Mouse (Mus musculus) lung, postnatal 0 days (tissue): Measurements from ENCODE around the gene Churc1. TPM values are rescaled to one million over a fixed set of nuclear protein-coding genes. Genes with fewer than 3 reads are reported as not detected.

ENCODE experiments used
- ATAC-seq: fragments of 200-750 bp; cut with Nextera tagmentation; 2 replicates; pipeline ENCODE4 v1.8.0; 2017; ENCODE audit warnings: moderate library complexity
- DNase-seq: peaks from one replicate; pipeline ENCODE4 v3.0.0-alpha.2; 2016; ENCODE audit warnings: low spot score
- H3K27ac ChIP-seq: fragments of 300-500 bp; sonication (generic); 2 replicates; pipeline ENCODE4 v1.5.1; 2014; ENCODE audit warnings: antibody characterized with exemption, mild to moderate bottlenecking, low read length, mixed read lengths
- H3K27me3 ChIP-seq: fragments of 300-500 bp; sonication (generic); replicated peaks from 2 replicates; pipeline ENCODE4 v1.6.1; 2014; ENCODE audit warnings: low read length, mixed read lengths; ENCODE audit not compliant: insufficient read depth
- H3K36me3 ChIP-seq: fragments of 300-500 bp; sonication (generic); 2 replicates; pipeline ENCODE4 v1.6.1; 2014; ENCODE audit warnings: low read length, mixed read lengths; ENCODE audit not compliant: insufficient read depth
- H3K4me1 ChIP-seq: fragments of 300-500 bp; sonication (generic); 2 replicates; pipeline ENCODE4 v1.6.1; 2014; ENCODE audit warnings: antibody characterized with exemption, low read depth, low read length, mixed read lengths; ENCODE audit not compliant: insufficient read depth
- H3K4me2 ChIP-seq: fragments of 300-500 bp; sonication (generic); replicated peaks from 2 replicates; pipeline ENCODE4 v1.6.1; 2014; ENCODE audit warnings: low read depth, mild to moderate bottlenecking, low read length, moderate library complexity, mixed read lengths
- H3K4me3 ChIP-seq: fragments of 300-500 bp; sonication (generic); 2 replicates; pipeline ENCODE4 v1.5.1; 2014; ENCODE audit warnings: low read depth, low read length
- H3K9ac ChIP-seq: fragments of 300-500 bp; sonication (generic); replicated peaks from 2 replicates; pipeline ENCODE4 v1.6.1; 2014; ENCODE audit warnings: low read depth, mild to moderate bottlenecking
- H3K9me3 ChIP-seq: fragments of 300-500 bp; sonication (generic); 2 replicates; pipeline ENCODE4 v1.6.1; 2016; ENCODE audit warnings: low read length, mixed read lengths
- CTCF ChIP-seq: IDR thresholded peaks from 2 replicates; pipeline ENCODE4 v1.5.1; 2016; ENCODE audit warnings: antibody characterized with exemption, mild to moderate bottlenecking
- EP300 ChIP-seq: IDR thresholded peaks from 2 replicates; pipeline ENCODE4 v1.6.1; 2016; ENCODE audit warnings: antibody characterized with exemption, mild to moderate bottlenecking, control low read depth
- WGBS: fragments of 180-500 bp; shearing (Covaris S2); extraction: QIAGEN DNeasy Blood & Tissue Kit; methylation state at CpG from one replicate; pipeline ENCODE4 v1.1.7; 2014; 5-methylcytosine and 5-hydroxymethylcytosine counted together
- polyA plus RNA-seq: library from polyadenylated mRNA; unstranded; fragments of >200 nt; fragmentation: Nextera tagmentation; extraction: Ambion mirVana; gene quantifications from 2 replicates; pipeline ENCODE4 v1.2.1, GENCODE M21; 2015

The Churc1 gene
- polyA plus RNA-seq: 109 and 114 TPM in 2 replicates

DNA sequence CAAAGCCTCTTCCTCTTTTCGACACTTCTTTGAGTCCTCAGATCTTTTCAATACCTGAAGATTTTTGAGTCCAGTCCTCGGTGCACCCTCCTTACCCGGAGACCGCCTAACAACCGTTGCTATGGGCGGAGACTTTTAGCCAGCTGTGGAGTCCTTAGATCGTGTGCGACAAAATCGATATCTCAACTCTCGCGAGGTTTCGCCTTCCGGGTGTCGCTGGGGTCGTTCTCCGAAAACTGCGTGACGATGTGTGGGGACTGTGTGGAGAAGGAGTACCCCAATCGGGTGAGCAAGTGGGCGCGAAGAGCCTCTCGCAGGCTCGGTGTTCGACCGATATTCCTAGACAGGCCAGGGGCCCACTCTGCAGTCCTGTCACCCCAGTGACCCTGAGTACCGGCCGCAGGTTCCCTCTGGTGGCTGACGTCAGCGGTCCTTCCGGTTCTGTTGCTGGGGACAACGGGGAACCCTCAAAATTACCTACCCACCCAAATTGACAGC lies at the start of gene Churc1, which contains the start of gene Fntb:
Gene Churc1 (plus strand): TSS at position 185 of the 498 bp plus-strand sequence.
Gene Fntb (plus strand): TSS at position 236 of the 498 bp plus-strand sequence.
- H3K27me3 ChIP-seq: no peaks in the 10 kb centered on the region
- peak within 1 kb of the TSS; percentile 64 for H3K4me3 ChIP-seq
- H3K4me1 ChIP-seq: no peaks in the 10 kb centered on the region
- peak; percentile 25 for TF ChIP-seq CTCF
- peak; percentile 53; the same call in 1 of the 2 replicates for TF ChIP-seq EP300
- ATAC-seq (peak; percentile 97), DNase-seq (peak; percentile 96)
- peak within 1 kb of the TSS; percentile 72 for H3K27ac ChIP-seq
- H3K36me3 ChIP-seq: no peaks in the 10 kb centered on the region
- peak within 1 kb of the TSS; percentile 55 for H3K9ac ChIP-seq
- under 1% methylated on average over 31 of the region's 31 CpGs for WGBS
- peak within 1 kb of the TSS; percentile 63 for H3K4me2 ChIP-seq
- H3K9me3 ChIP-seq: no peaks in the 10 kb centered on the region

DNA sequence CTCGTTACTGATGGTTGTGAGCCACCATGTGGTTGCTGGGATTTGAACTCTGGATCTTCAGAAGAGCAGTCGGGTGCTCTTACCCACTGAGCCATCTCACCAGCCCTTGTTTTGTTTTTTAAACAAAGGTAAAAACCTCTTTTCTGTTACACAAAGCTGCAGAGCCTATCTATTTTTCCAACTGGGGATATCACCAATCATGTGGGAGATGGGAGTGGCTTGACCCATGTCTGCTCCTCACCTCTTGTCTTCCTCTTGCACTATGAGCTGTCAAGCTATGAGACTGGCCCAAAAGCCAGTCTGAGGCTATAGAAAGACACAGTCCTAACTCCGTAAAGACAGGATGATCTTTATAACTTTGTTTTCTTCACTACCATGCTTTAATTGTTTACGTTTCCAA lies 47.0 kb upstream of the Churc1 start:
- no peak overlapping the region for H3K27ac ChIP-seq
- ATAC-seq (no peak), DNase-seq (no peak)
- TF ChIP-seq CTCF (no peak), EP300 (no peak)
- 81% methylated on average over 4 of the region's 4 CpGs for WGBS
- H3K27me3 ChIP-seq: no peaks in the 10 kb centered on the region; the same call in 1 of the 2 replicates
- H3K4me1 ChIP-seq: no peaks in the 10 kb centered on the region
- no peaks in the 10 kb centered on the region for H3K36me3 ChIP-seq
- no peaks in the 10 kb centered on the region for H3K9me3 ChIP-seq
- H3K4me3 ChIP-seq: no peak overlapping the region
- no peak overlapping the region for H3K4me2 ChIP-seq
- H3K9ac ChIP-seq: no peak overlapping the region

DNA sequence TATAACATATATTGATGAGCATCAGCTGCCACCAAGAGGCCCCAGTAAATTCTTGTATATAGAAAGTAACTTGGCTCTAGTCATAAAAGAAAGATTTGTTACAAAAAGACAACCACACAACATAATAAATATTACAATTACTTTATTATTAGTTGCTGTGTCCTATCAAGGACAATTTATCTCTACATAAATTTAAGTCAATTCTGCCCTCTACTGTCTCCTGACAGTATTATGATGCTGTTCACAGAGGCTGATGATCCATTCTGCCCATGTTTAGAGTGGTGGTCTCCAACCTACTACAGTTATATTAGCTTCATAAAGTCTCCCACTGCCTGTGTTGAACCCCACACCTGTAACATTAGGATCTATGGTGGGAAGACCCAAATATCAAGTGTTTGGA lies 44.8 kb upstream of the Churc1 start:
- no peaks in the 10 kb centered on the region for H3K9me3 ChIP-seq
- no peak overlapping the region for H3K9ac ChIP-seq
- H3K36me3 ChIP-seq: no peaks in the 10 kb centered on the region
- peak; percentile 59 for TF ChIP-seq CTCF
- no peak for TF ChIP-seq EP300
- no peaks in the 10 kb centered on the region for H3K27me3 ChIP-seq
- H3K4me3 ChIP-seq: no peak overlapping the region
- no peaks in the 10 kb centered on the region for H3K4me1 ChIP-seq
- ATAC-seq (no peak), DNase-seq (peak; percentile 32)
- H3K27ac ChIP-seq: no peak overlapping the region
- no peak overlapping the region for H3K4me2 ChIP-seq

GRCm38 (mm10) chr12:76722026-76722425 lies 43.3 kb upstream of the Churc1 start:
- no peak for TF ChIP-seq CTCF
- TF ChIP-seq EP300: no peak
- H3K4me3 ChIP-seq: no peak overlapping the region
- H3K4me2 ChIP-seq: no peak overlapping the region
- H3K9ac ChIP-seq: no peak overlapping the region
- WGBS: 59% methylated on average over 3 of the region's 3 CpGs
- DNase-seq (no peak), ATAC-seq (no peak)
- H3K4me1 ChIP-seq: no peaks in the 10 kb centered on the region
- H3K27ac ChIP-seq: no peak overlapping the region
- no peaks in the 10 kb centered on the region for H3K9me3 ChIP-seq
- no peaks in the 10 kb centered on the region for H3K36me3 ChIP-seq
- H3K27me3 ChIP-seq: no peaks in the 10 kb centered on the region

GRCm38 (mm10) chr12:76727955-76728354 lies 37.4 kb upstream of the Churc1 start:
- Histone ChIP-seq H3K27ac (no peak overlapping the region), H3K36me3 (no peaks in the 10 kb centered on the region), H3K9ac (no peak overlapping the region), H3K4me1 (no peaks in the 10 kb centered on the region), H3K9me3 (no peaks in the 10 kb centered on the region), H3K4me3 (no peak overlapping the region), H3K4me2 (no peak overlapping the region), H3K27me3 (no peaks in the 10 kb centered on the region)
- WGBS: 76% methylated on average over 4 of the region's 4 CpGs
- TF ChIP-seq EP300 (no peak), CTCF (no peak)
- DNase-seq (no peak), ATAC-seq (no peak)

- peak; percentile 3 for DNase-seq
- no peak for TF ChIP-seq CTCF
- TF ChIP-seq EP300: no peak
Measured at GRCm38 (mm10) chr12:76750866-76751459, 14.4 kb upstream of the Churc1 start.

More at GRCm38 (mm10) chr12:76750866-76751459, 14.4 kb upstream of the Churc1 start:
- WGBS: 75% methylated on average over 16 of the region's 16 CpGs
- no peak for ATAC-seq
- H3K9ac ChIP-seq: no peak overlapping the region
- H3K9me3 ChIP-seq: no peaks in the 10 kb centered on the region
- no peaks in the 10 kb centered on the region for H3K27me3 ChIP-seq
- H3K4me2 ChIP-seq: no peak overlapping the region
- H3K27ac ChIP-seq: no peak overlapping the region
- H3K36me3 ChIP-seq: no peaks in the 10 kb centered on the region
- no peak overlapping the region for H3K4me3 ChIP-seq
- H3K4me1 ChIP-seq: no peaks in the 10 kb centered on the region
